Mouse (Mus musculus) embryonic stem cell, embryonic (primary cell): ENCODE measurements around the gene Atp6v0a4.

Experiments used
- CTCF ChIA-PET, 4 experiments: fragments of 300-600 bp in 2 of 4; fragments of 350-600 bp in 2 of 4; sonication (Branson Sonifier 250); formaldehyde crosslinking; loops; one replicate each; lab custom pipeline; 2022; ENCODE audit warnings: inconsistent platforms in 2 of 4; lab: Charles Lee
- POLR2A ChIA-PET, 4 experiments: fragments of 300-600 bp in 2 of 4; fragments of 350-600 bp in 2 of 4; sonication (Branson Sonifier 250); formaldehyde crosslinking; loops; one replicate each; lab custom pipeline; 2022; ENCODE audit warnings: antibody characterized with exemption in 4 of 4, inconsistent platforms in 1 of 4; lab: Charles Lee

The Atp6v0a4 gene

DNA sequence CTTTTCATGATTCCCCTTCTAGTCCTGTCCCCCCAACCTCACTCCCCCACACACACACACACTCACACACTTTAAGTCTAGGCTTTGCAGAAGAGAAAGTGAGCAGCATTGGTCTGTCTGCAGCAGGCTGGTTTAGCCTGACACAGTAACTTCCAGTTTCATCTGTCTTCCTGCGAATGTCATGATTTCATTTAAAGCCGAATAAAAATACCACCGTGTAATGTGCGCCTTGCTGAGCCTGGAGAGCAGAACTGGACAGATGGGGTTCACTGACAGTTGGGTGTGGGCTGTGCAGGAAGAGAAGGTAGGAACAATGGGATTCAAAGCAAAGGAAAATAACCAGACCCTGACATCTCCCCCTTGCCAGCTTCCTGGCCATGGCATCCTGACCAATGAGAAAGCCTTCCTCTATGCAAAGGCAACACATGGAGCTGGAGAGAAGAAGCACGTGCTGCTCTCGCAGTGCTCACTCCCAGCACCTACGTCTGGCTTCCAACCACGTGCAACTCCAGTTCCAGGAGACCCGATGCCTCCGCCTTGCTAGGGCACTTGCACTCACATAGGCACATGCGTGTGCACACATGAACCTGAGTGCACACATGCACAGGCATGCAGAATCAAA, 58.8 kb downstream of the Atp6v0a4 start:
- POLR2A ChIA-PET: interaction anchor here in 2 of 4 experiments (0.9 to 1.3 kb wide), 3 partner anchors 10 to 16 kb away, joined by 3 read pairs; no protein-coding TSS in a partner anchor
- CTCF ChIA-PET: interaction anchor here (0.5 to 2.4 kb wide), 18 partner anchors 9 to 617 kb away, joined by 3 to 18 read pairs (median 3); no protein-coding TSS in a partner anchor

DNA sequence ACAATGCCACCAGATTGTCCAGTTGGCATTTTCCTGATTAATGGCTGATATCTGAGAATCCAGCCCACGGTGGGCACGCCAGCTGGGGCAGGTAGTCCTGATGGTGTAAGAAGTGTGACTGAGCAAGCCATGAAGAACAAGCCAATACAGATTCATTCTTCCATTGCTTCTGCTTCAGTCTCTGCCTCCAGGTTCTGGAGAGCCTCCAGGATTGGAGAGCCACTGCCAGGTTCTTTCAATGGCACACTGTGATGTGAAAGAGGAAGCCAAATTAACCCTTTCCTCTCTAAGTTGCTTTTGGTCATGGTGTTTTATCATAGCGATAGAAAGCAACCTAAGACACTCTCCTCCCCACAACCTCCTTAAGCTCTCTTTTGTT, 59.3 kb downstream of the Atp6v0a4 start:
- ChIA-PET CTCF (interaction anchor here in 2 of 4 experiments (0.6 to 2.4 kb wide), 3 partner anchors 9 to 57 kb away, joined by 3 to 18 read pairs (median 3); no protein-coding TSS in a partner anchor), POLR2A (interaction anchor here in 2 of 4 experiments (1.0 to 1.3 kb wide), 2 partner anchors 10 kb away, joined by 3 read pairs; no protein-coding TSS in a partner anchor)

DNA sequence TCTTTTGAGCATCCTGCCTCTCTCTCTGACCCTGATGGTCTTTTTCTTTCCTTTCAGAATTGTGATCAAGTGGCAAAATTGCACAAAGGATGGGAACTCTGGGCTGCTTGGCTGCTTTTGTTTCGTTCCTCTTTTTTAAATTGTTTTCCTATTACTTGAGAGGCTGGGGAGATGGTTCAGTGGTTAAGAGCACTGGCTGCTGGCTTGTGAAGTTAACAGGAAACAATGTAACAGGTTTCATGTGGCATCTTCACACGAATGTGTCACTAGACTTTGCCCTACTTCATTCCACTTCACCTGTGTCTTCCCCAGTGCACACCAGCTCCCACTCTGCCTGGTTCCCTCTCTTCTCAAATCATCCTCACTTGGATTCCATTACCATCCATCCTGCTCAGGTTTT, 59.8 kb downstream of the Atp6v0a4 start:
- CTCF ChIA-PET: interaction anchor here in 1 of 4 experiments (2.4 kb wide), 1 partner anchor 56 kb away, joined by 18 read pairs; no protein-coding TSS in a partner anchor
- POLR2A ChIA-PET: interaction anchor here in 1 of 4 experiments (1.0 kb wide), 1 partner anchor 10 kb away, joined by 3 read pairs; no protein-coding TSS in a partner anchor

DNA sequence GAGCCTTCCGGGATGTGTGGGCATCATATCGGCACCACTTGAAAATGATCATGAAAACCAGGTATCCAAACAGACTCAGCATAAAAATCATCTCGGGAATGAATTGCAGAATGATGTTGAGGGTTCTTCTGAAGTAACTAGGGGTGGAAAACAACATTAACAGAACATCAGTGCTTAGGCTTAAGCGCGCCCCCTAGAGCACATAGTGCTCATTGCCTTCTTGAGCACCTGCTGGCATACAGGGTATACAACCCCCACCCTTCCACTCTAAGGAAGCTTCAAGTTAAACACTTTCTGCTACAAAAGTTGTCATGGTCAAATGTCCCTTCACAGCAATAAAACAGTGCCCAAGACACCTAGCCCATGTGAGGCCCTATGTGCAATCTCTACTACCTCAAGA, 65.6 kb downstream of the Atp6v0a4 start:
- CTCF ChIA-PET: interaction anchor here (0.5 to 2.0 kb wide), 15 partner anchors 9 to 345 kb away, joined by 3 to 6 read pairs (median 4); no protein-coding TSS in a partner anchor
- POLR2A ChIA-PET: interaction anchor here in 1 of 4 experiments (0.9 to 1.4 kb wide), 2 partner anchors 24 to 27 kb away, joined by 3 read pairs; no protein-coding TSS in a partner anchor

DNA sequence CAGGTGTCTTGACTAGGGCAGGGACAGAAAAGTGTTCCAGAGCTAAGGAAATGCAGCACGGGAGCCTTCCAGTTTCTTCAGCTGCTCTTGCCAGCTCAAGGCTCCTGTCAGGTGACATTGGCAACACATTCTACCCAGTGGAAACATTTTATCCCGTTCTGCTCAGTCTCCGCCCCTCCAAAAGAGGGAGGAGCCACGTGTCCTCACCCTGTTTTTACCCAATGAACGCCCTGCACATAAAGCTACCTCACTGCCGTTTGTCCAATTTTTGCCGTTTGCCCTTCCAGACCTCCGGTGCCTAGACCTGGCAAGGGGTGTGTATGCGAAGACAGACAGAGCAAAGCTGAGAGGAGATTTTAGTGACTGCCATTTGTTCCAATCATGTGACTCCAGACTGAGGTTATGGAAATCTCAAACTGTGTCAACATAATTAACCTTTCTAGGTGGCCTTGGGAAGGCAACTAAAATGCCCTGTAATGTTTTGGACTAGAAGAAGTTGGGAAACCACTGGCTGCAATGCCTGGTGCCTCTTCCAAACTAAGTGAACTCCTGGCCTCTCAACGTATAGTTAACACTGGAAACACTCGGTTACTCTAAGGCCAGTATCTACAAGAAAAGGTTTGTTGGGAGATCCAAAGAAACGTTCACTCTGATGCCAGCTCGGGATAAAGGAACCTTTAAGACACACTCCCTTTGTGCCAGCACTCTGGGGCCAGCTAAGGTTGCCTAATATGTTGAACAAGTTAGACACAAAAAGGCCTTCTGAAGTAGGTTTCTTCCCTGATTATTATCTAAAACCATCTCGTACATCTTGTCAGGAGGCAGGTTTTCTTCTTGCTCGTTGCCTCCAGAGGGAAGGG, 68.7 kb downstream of the Atp6v0a4 start:
- ChIA-PET POLR2A (interaction anchor here in 3 of 4 experiments (0.6 to 1.4 kb wide), 8 partner anchors 10 to 463 kb away, joined by 3 to 6 read pairs (median 3); no protein-coding TSS in a partner anchor), CTCF (interaction anchor here in 2 of 4 experiments (0.9 to 1.7 kb wide), 5 partner anchors 10 to 597 kb away, joined by 3 to 5 read pairs (median 3); no protein-coding TSS in a partner anchor)

DNA sequence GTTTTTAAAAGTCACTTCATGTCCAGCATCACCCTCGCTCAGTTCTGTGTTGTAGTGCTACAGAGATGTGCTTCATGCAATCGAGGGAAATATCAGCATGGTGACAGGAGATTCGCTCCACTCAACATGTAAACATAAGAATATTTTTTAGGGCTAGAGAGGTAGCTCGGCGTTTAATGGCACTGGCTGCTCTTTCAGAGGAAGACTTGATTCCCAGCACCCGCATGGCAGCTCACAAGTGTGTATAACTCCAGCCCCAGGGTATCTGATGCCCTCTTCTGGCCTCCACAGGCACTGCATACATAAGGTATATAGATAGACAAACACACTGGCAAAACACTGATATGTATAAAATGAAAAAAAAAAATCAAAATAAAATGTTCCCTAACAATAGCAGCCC, 74.8 kb downstream of the Atp6v0a4 start:
- ChIA-PET POLR2A (interaction anchor here in 2 of 4 experiments (0.6 to 1.5 kb wide), 6 partner anchors 40 to 248 kb away, joined by 3 to 4 read pairs (median 4); no protein-coding TSS in a partner anchor), CTCF (interaction anchor here in 3 of 4 experiments (0.7 to 2.3 kb wide), 7 partner anchors 10 to 457 kb away, joined by 3 to 10 read pairs (median 4); no protein-coding TSS in a partner anchor)

DNA sequence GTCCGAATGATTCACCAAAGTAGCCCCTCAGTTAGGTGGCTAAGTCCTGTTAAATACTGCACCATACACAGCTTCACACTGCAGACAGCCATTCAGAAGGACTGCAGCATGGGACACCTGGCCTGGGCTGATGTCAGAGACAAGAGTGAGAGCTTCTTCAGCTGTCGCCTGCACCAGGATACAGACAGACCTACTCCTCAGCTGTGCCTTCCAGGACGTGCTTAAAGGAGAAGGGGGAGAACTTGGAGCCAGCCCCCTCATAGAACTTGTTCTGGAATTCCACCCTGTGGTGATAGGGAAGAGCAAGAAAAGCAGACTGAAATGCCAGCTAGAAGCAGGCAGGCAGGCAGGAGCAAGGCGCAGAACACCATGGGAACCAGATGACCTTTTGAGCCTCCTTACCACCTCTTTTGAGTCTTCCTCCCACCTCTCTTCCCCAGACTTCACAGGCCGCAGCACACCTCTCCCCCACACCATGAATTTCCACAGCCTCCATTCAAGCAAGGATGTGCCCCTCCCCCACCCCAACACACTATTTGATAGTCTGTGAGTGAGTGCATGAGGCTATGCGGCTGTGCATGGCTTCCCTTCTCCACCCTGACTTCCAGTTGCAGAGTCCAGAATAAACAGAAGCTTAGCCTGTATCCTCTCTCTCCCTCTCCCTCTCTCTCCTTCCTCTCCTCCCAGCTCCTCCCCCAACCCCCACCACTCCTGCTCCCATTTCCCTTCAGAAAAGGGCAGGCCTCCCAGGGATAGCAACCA, 75.4 kb downstream of the Atp6v0a4 start:
- CTCF ChIA-PET: interaction anchor here in 3 of 4 experiments (0.7 to 2.3 kb wide), 8 partner anchors 10 to 457 kb away, joined by 3 to 10 read pairs (median 4); no protein-coding TSS in a partner anchor
- POLR2A ChIA-PET: interaction anchor here in 2 of 4 experiments (0.6 to 1.5 kb wide), 7 partner anchors 39 to 249 kb away, joined by 3 to 4 read pairs (median 3); no protein-coding TSS in a partner anchor

DNA sequence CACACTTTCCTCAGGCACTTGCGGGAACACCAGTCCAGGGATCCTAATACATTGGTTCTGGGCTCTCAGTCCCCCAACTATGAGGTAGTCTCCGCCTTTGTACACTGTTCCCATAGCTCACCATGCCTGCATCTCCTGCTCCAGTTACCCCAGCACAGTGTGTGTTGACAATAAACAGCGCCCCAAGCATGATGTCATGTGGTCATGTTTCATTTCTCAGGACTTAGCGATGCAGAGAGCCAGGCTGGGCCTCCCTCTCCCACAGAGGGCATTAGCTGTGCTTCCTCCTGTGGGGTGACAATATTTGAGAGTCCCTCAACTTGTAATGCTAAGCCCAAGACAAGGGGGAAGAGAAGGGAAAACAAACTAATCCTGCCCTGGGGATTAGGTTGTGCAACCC, 76.4 kb downstream of the Atp6v0a4 start:
- CTCF ChIA-PET: interaction anchor here in 1 of 4 experiments (1.1 kb wide), 1 partner anchor 144 kb away, joined by 3 read pairs; no protein-coding TSS in a partner anchor
- POLR2A ChIA-PET: interaction anchor here in 1 of 4 experiments (1.1 kb wide), 1 partner anchor 204 kb away, joined by 3 read pairs; no protein-coding TSS in a partner anchor

DNA sequence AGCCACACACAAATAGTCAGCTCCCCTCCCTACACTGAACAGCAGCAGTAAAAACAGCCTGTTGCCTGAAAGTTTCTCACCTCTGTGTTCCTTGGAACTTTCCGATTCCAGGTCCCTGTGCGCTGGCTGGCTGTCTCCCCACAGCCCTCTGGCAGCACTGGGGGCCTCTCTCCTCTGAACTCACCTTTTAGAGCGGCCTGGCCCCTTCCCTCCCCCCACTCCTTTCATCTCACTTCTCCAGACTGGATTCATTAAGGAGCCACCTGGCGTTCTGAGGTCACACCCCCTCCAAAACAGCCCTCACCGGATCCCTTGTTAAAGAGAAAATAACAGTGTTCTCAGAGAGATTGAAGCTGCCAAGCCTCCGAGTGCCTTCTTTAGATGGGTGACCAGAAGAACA, 77.5 kb downstream of the Atp6v0a4 start, which contains the start of gene Svopl:
Gene Svopl, minus strand, starts transcription at position 159 of the 400 bp plus-strand sequence.
- ChIA-PET CTCF (no interaction called here), POLR2A (interaction anchor here in 1 of 4 experiments (1.1 to 1.6 kb wide), 2 partner anchors 9 to 205 kb away, joined by 3 to 6 read pairs; no protein-coding TSS in a partner anchor)

DNA sequence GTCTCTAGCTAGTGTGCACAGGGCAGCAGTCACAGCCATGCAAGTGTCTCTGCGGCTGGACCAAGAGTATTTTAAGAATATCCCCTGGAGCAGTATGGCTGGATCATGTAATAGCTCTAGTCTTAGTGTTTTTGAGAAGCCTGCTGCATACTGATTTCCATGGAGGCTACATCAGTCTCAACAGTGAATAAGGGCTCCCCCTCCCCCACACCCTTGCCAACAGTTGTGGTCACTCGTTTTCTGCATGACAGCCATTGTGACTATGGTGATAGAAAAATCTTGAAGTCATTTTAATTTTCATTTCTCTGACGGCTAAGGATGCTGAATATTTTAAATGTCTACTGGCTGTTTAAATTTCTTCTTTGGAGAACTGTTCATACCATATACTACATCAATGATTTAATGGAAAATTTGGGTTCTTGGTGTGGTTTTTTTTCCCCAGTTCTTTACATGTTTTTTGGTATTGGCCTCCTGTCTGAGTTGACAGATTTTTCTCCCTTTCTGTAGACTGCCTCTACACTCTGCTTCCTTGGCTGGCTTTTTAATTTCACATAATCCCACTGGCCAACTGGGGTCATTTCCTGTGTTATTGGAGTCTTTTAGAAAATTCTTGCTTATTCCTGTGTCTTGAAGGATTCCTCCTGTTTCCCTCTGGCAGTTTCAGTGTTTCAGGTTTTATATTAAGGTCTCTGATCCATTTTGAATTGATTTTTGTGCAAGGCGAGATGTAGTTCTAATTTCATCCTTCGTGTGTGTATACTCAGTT, 91.4 kb downstream of the Atp6v0a4 start:
- CTCF ChIA-PET: interaction anchor here in 1 of 4 experiments (0.7 kb wide), 1 partner anchor 16 kb away, joined by 3 read pairs; no protein-coding TSS in a partner anchor
- POLR2A ChIA-PET: no interaction called here

DNA sequence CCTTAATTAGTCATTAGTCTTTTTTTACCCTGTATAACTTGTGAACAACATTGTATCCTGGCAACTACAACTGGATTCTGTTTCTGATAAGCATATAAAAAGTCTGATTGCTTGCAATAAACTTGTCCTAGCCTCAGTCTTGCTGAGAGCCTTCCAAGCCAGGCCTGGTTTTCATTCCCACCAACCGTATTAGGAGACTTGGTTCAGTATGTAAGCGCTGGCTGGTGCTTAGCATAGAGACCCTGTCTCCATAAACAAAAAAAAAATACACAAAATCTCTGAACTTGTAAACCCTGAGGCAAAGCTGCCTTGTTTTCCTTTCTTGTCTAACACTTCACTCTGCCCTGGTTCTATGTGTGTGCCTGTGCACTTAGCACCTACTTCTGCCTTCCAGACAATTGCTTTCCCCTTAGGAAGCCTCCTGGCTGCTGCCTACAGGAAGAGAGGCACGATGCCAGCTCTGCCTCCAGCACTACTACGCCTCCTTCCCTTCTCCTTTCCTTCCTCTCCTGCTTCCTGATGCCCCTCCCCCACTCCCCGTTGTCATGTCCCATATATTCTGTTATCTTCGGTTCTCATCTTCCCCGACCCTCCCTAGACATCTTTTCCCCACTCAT, 92.4 kb downstream of the Atp6v0a4 start:
- ChIA-PET POLR2A (interaction anchor here in 1 of 4 experiments (1.0 to 1.1 kb wide), 2 partner anchors 13 to 27 kb away, joined by 3 to 4 read pairs; no protein-coding TSS in a partner anchor), CTCF (interaction anchor here in 2 of 4 experiments (0.7 to 1.1 kb wide), 2 partner anchors 15 to 34 kb away, joined by 3 read pairs; no protein-coding TSS in a partner anchor)

DNA sequence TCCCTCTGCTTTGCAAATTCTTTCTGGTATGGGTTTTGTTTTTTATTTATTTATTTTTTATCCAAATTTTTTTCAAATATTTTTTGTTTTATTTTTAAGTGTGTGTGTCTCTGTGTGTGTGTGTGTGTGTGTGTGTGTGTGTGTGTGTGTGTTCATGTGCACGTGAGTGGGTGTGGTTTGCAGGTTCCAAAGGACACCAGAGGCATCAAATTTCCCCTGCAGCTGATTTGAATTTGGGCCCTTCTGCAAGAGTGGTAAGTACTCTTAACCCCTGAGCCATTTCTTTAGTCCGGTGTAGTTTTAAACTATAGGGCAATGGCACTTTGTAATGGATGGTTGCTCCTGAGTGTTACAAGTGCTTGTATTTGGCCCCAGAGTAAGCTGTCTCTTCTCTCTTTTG, 96.2 kb downstream of the Atp6v0a4 start:
- CTCF ChIA-PET: interaction anchor here in 2 of 4 experiments (0.7 to 1.1 kb wide), 2 partner anchors 21 to 42 kb away, joined by 3 to 4 read pairs; no protein-coding TSS in a partner anchor
- POLR2A ChIA-PET: interaction anchor here in 1 of 4 experiments (0.5 kb wide), 1 partner anchor 234 kb away, joined by 4 read pairs; no protein-coding TSS in a partner anchor

DNA sequence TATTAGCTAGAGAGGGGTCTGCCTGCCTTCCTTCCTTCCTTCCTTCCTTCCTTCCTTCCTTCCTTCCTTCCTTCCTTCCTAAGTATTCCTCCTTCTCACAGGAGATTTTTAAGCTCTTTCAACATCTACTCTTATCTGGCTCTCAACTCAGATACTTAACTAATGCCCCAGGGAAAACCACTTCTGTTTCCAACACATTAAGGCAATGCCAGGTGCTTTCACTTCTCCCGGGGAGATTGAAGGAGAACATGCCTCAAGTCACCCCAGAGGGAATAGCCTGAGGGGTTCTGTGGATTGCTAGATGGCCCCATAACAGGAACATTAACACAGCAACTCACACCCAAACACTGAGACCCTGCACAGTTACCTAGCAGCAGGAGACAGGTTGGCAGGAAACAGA, 96.6 kb downstream of the Atp6v0a4 start:
- POLR2A ChIA-PET: no interaction called here
- CTCF ChIA-PET: interaction anchor here in 2 of 4 experiments (0.7 to 1.1 kb wide), 2 partner anchors 22 to 42 kb away, joined by 3 to 4 read pairs; no protein-coding TSS in a partner anchor

DNA sequence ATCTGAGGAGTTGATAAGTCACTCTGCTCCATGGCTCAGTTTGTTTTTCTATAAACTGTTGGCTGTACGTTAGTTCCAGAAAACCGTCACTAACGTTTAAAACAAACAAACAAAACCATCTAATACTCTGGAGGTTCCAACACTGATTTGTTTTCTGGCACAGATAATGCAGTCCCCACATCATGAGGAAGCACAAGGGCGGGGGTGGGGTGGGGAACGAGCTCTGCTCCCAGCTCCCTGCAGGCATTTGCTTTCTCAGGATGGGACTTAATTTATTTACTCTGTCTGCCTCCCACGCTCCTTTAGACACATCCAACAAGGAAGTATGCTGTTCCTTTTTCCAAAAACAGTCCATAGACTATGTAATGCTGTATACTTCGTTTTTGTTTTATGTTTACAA, 101.1 kb downstream of the Atp6v0a4 start:
- ChIA-PET POLR2A (no interaction called here), CTCF (no interaction called here)

DNA sequence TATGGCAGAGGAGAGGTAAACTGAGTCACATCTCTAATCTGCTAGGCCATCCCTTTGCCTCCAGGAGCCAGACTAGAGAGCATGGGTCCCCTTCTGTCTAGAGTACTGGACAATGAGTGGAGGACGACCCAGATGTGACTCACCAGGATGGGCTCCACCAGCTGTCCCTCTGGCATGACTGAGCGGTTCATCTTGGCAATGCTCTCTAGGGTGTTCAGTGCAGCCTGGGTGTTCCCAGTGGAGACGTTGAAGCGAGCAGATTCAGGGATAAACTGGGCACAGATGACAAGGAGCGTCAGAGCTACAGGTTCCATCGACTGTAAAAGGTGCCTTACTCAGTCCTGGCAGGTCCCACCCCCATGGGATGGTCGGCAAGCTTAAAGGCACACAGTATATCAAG, 103.0 kb downstream of the Atp6v0a4 start:
- CTCF ChIA-PET: interaction anchor here in 1 of 4 experiments (1.0 kb wide), 1 partner anchor 14 kb away, joined by 6 read pairs; no protein-coding TSS in a partner anchor
- POLR2A ChIA-PET: no interaction called here

DNA sequence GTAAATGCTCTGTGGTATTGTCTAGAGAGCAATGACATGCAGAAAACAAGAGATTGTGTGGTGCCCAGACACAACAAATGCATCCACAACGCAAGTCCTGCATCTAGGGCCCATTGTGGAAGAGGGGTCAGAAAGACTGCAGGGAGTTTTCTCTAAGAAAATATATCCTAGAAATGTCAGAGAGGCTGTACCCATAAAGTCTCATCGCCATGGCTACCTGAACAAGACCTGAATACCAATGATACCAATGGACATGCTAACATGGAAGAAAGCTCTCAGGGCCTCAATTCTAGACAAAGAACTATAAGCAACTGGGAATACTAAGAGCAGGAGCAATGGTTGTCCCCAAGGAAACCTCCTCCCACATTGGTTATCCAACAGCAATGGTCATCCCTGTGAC, 111.6 kb downstream of the Atp6v0a4 start:
- POLR2A ChIA-PET: no interaction called here
- CTCF ChIA-PET: no interaction called here
